Mouse (Mus musculus) liver, embryonic 16.5 days (tissue): Measurements from ENCODE around the gene Pdcl2. TPM values are rescaled to one million over a fixed set of nuclear protein-coding genes. Genes with fewer than 3 reads are reported as not detected.

ENCODE experiments used
- ATAC-seq: fragments of 200-750 bp; cut with Nextera tagmentation; 2 replicates; pipeline ENCODE4 v1.8.0; 2017; ENCODE audit warnings: low read depth, mild to moderate bottlenecking, moderate number of reproducible peaks, moderate library complexity
- H3K27ac ChIP-seq: fragments of 300-500 bp; sonication (generic); 2 replicates; pipeline ENCODE4 v1.5.1; 2014; ENCODE audit warnings: mild to moderate bottlenecking, low read length
- H3K27me3 ChIP-seq: fragments of 300-500 bp; sonication (generic); 2 replicates; pipeline ENCODE4 v1.6.1; 2014; ENCODE audit warnings: low read depth, low read length, mixed read lengths; ENCODE audit not compliant: control insufficient read depth, insufficient read depth
- H3K36me3 ChIP-seq: fragments of 300-500 bp; sonication (generic); 2 replicates; pipeline ENCODE4 v1.6.1; 2014; ENCODE audit warnings: mild to moderate bottlenecking; ENCODE audit not compliant: control insufficient read depth, insufficient read depth
- H3K4me1 ChIP-seq: fragments of 300-500 bp; sonication (generic); 2 replicates; pipeline ENCODE4 v1.6.1; 2014; ENCODE audit warnings: low read depth, low read length, mixed read lengths; ENCODE audit not compliant: control insufficient read depth
- H3K4me2 ChIP-seq: fragments of 300-500 bp; sonication (generic); 2 replicates; pipeline ENCODE4 v1.6.1; 2014; ENCODE audit warnings: low read depth, low read length, mixed read lengths
- H3K4me3 ChIP-seq: fragments of 300-500 bp; sonication (generic); 2 replicates; pipeline ENCODE4 v1.5.1; 2014; ENCODE audit warnings: low read depth, mild to moderate bottlenecking, low read length
- H3K9ac ChIP-seq: fragments of 300-500 bp; sonication (generic); 2 replicates; pipeline ENCODE4 v1.6.1; 2014; ENCODE audit warnings: low read depth, low read length
- H3K9me3 ChIP-seq: fragments of 300-500 bp; sonication (generic); replicated peaks from 2 replicates; pipeline ENCODE4 v1.6.1; 2016; ENCODE audit warnings: low read length; ENCODE audit not compliant: control insufficient read depth
- WGBS: fragments of 180-500 bp; shearing (Covaris S2); extraction: QIAGEN DNeasy Blood & Tissue Kit; methylation state at CpG from one replicate; pipeline ENCODE4 v1.1.7; 2014; ENCODE audit not compliant: insufficient replicate concordance; 5-methylcytosine and 5-hydroxymethylcytosine counted together
- polyA plus RNA-seq: library from polyadenylated mRNA; unstranded; fragments of >200 nt; fragmentation: Nextera tagmentation; extraction: Ambion mirVana; gene quantifications from 2 replicates; pipeline ENCODE4 v1.2.1, GENCODE M21; 2015

Gene Pdcl2
- polyA plus RNA-seq, 1 experiment from 2014 or later: not detected

GRCm38 (mm10) chr5:76305616-76306015 lies 25.3 kb downstream of the Pdcl2 start:
- Histone ChIP-seq H3K4me3 (peak overlapping the region; percentile 80), H3K27ac (no peak overlapping the region; the same call in 1 of the 2 replicates)
- ATAC-seq: no peak

DNA sequence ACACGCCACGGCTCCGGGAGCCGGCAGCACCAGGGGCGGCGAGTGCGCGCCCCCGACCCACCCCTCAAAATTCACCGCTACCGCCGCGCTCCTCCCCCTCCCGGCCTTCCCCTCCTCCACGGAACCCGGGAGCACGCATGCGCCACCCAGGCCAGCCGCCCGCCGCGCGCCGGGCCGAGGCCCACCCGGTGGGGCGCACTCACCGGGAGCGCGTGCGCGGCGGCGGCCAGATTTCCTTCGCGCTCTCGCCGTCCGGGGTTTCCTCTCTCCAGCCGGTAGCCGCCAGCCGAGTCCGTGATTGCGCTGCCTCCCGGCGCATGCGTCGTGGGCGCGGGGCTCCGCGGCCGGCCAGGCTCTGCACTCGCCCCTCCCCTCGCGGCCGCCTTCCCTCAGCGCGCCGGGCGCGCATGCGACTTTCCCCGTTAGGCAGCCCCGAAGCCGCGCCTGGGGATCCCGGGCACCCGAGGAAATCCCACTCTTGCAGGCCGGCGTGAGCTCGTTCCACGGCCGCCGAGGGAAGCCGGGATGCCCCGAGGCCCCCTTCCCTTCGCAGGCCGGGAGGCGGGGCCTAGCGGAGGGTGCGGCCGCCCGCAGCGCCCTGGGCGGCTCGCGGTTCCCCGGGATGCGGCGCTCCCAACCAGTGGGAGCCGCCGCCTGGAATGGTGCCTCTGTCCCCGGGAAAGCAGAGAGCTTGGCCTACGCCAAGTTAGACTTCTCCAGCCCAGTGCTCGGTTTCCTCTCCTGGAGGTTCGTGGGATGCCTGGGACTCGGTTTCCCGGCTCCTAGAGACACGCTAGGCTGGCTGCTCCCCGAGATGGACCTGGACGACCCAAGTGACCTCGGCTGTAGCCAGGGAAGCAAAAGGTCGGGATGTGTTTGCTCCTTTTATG lies 26.3 kb downstream of the Pdcl2 start, which contains the start of gene Clock:
Gene Clock, minus strand, starts transcription at position 341 of the 890 bp plus-strand sequence.
- H3K9ac ChIP-seq: peak within 1 kb of the TSS; percentile 74
- under 1% methylated on average over 67 of the region's 104 CpGs for WGBS
- H3K36me3 ChIP-seq: no peaks in the 10 kb centered on the region
- H3K4me1 ChIP-seq: peaks cover 6% of the 10 kb centered on the region
- peak within 1 kb of the TSS; percentile 81 for H3K27ac ChIP-seq
- peak within 1 kb of the TSS; percentile 83 for H3K4me2 ChIP-seq
- H3K4me3 ChIP-seq: peak within 1 kb of the TSS; percentile 80
- H3K9me3 ChIP-seq: no peaks in the 10 kb centered on the region
- H3K27me3 ChIP-seq: peaks cover 16% of the 10 kb centered on the region
- peak; percentile 72 for ATAC-seq

More at GRCm38 (mm10) chr5:76305616-76306015, 25.3 kb downstream of the Pdcl2 start:
- Histone ChIP-seq H3K9ac (no peak overlapping the region), H3K27me3 (peaks cover 16% of the 10 kb centered on the region), H3K36me3 (no peaks in the 10 kb centered on the region), H3K9me3 (no peaks in the 10 kb centered on the region), H3K4me2 (peak overlapping the region; percentile 83), H3K4me1 (peaks cover 6% of the 10 kb centered on the region)
- WGBS: 8% methylated on average over 8 of the region's 8 CpGs

DNA sequence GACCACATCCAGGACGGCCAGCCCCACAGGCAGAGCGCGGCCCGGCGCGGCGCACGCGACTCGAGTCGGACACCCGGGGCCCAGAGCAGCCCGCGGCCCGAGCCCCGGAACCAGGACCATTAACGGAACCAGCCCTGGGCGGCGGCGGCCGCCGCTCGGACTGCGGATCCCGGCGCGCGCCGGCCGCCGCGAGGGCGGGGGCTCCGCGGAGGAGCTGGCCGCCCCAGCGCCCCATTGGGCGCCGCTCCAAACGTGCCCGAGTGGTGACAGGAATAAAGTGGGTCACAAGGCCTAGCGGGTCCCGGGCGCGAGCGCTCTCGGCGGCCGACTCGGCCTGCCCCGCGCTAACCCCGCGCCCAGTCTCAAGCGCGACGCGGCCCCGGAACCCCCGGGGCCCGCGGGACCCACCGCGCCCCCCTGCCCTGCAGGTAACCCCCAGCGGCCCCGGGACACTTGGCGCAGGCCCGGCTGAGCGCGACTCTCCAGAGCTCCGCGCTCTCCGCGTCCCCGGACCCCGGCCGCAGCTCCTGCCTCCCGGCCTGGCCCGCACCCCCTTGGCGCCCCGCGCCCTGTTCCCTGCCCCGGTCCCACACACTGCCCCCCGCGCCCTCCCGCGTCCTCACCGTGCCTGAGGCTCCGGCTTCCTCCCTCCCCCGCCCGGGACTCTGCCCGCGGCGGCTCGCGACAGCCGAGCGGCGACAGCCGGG lies 27.1 kb downstream of the Pdcl2 start:
- Histone ChIP-seq H3K4me3 (peak overlapping the region; percentile 80), H3K4me2 (peak overlapping the region; percentile 83), H3K4me1 (peaks cover 6% of the 10 kb centered on the region), H3K27me3 (peaks cover 16% of the 10 kb centered on the region), H3K9me3 (no peaks in the 10 kb centered on the region), H3K27ac (peak overlapping the region; percentile 81), H3K36me3 (no peaks in the 10 kb centered on the region), H3K9ac (peak overlapping the region; percentile 74)
- peak; percentile 82 for ATAC-seq
- under 1% methylated on average over 60 of the region's 100 CpGs for WGBS

GRCm38 (mm10) chr5:76303379-76303744 lies 27.6 kb downstream of the Pdcl2 start:
- Histone ChIP-seq H3K4me2 (peak overlapping the region; percentile 83), H3K9me3 (no peaks in the 10 kb centered on the region), H3K27ac (peak overlapping the region; percentile 61; the same call in 1 of the 2 replicates), H3K4me3 (peak overlapping the region; percentile 80), H3K4me1 (peaks cover 6% of the 10 kb centered on the region), H3K9ac (peak overlapping the region; percentile 74), H3K27me3 (peaks cover 16% of the 10 kb centered on the region), H3K36me3 (no peaks in the 10 kb centered on the region)
- ATAC-seq: no peak
- WGBS: 5% methylated on average over 11 of the region's 11 CpGs

DNA sequence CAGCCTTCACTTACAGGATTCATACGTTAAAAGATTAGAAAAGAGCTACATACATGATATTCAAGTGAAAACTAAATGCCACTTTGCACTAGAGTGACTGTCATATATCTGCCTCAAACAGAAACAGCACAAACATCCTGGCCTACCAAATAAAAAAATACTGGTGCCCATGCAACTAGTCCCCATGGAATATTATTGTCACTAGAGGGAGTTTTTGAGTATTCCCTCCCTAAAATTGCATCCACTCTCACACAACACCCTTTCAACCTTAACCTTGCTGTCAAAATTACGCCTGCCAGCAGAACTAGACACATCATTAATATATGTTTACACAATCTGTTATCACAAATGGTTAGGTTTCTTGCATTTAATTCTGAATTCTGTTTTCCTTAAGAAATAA lies 28.9 kb downstream of the Pdcl2 start:
- Histone ChIP-seq H3K4me3 (no peak overlapping the region), H3K4me1 (peaks cover 6% of the 10 kb centered on the region), H3K9ac (no peak overlapping the region), H3K36me3 (no peaks in the 10 kb centered on the region), H3K4me2 (no peak overlapping the region), H3K27ac (no peak overlapping the region), H3K27me3 (peaks cover 16% of the 10 kb centered on the region), H3K9me3 (no peaks in the 10 kb centered on the region)
- WGBS: 64% methylated on average over 2 of the region's 2 CpGs
- no peak for ATAC-seq

DNA sequence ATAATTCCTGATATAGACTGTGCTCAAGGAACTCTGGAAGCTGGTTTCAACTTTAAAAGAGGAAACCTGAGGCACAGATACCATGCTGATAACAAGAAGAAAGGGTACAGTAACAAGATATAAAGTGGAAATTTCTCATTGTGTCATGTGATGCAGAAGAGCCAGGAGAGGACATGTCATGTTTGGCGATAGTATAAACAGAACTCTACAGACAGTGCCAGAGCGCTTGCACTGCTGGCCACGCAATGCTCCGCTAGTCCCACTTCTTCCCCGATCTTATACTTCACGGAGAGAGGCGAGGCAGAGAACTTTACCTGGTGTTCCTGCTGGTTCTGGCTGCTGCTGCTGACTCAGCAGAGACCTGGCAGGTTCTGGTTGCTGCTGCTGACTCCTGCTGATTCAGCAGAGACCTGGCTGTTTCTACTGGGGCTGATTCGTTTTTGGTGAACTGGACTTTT lies 41.7 kb downstream of the Pdcl2 start:
- no peak overlapping the region for H3K4me2 ChIP-seq
- H3K27me3 ChIP-seq: no peaks in the 10 kb centered on the region
- H3K4me3 ChIP-seq: no peak overlapping the region
- H3K27ac ChIP-seq: no peak overlapping the region
- WGBS: 71% methylated on average over 8 of the region's 8 CpGs
- H3K9me3 ChIP-seq: no peaks in the 10 kb centered on the region
- H3K9ac ChIP-seq: no peak overlapping the region
- no peaks in the 10 kb centered on the region for H3K36me3 ChIP-seq
- no peak for ATAC-seq
- H3K4me1 ChIP-seq: peaks cover 3% of the 10 kb centered on the region; the same call in 1 of the 2 replicates

DNA sequence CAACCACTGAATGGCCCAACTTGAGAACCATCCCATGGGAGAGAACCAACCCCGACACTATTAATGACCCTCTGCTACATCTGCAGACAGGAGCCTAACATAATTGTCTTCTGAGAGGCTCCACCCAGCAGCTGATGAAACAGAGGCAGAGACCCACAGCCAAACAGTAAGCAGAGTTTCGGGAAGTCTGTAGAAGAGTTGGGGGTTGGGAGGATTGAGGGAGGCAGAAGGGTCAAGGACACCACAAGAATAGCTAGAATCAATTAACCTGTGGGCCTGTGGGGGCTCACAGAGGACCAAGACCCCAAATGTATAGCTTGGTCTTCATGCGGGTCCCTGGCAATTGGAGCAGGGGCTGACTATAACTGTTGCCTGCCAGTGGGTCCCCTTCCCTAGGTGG lies 42.7 kb downstream of the Pdcl2 start:
- Histone ChIP-seq H3K9me3 (no peaks in the 10 kb centered on the region), H3K4me3 (no peak overlapping the region), H3K4me2 (no peak overlapping the region), H3K27me3 (no peaks in the 10 kb centered on the region), H3K36me3 (no peaks in the 10 kb centered on the region), H3K27ac (no peak overlapping the region), H3K4me1 (peaks cover 3% of the 10 kb centered on the region; the same call in 1 of the 2 replicates), H3K9ac (no peak overlapping the region)
- no peak for ATAC-seq
- WGBS: 74% methylated on average over 3 of the region's 3 CpGs

GRCm38 (mm10) chr5:76287062-76287461 lies 43.9 kb downstream of the Pdcl2 start:
- no peak overlapping the region for H3K4me3 ChIP-seq
- H3K4me2 ChIP-seq: no peak overlapping the region
- H3K4me1 ChIP-seq: peaks cover 3% of the 10 kb centered on the region; the same call in 1 of the 2 replicates
- 50% methylated on average over 5 of the region's 5 CpGs for WGBS
- no peaks in the 10 kb centered on the region for H3K9me3 ChIP-seq
- H3K27me3 ChIP-seq: no peaks in the 10 kb centered on the region
- no peak overlapping the region for H3K27ac ChIP-seq
- H3K9ac ChIP-seq: no peak overlapping the region
- no peaks in the 10 kb centered on the region for H3K36me3 ChIP-seq
- ATAC-seq: no peak
